Mouse (Mus musculus) brown adipose tissue, adult 24 weeks (tissue): ENCODE measurements around the gene Hspa8. TPM values are rescaled to one million over a fixed set of nuclear protein-coding genes. Genes with fewer than 3 reads are reported as not detected.
"Not testable (repeated sequence)": the region's sequence is repeated elsewhere in the genome, so short reads cannot be mapped to it uniquely, and the experiment has no call there.

Source experiments
- H3K27ac ChIP-seq: fragments of 200-500 bp; replicated peaks from 2 replicates; pipeline ENCODE4 v1.5.1; 2012; ENCODE audit warnings: low read depth, mild to moderate bottlenecking, low read length
- H3K4me1 ChIP-seq: fragments of 200-500 bp; 2 replicates; pipeline ENCODE4 v1.6.1; 2012; ENCODE audit warnings: low read length, mixed read lengths; ENCODE audit not compliant: control insufficient read depth, insufficient read depth, insufficient read length
- H3K4me3 ChIP-seq: fragments of 200-500 bp; 2 replicates; pipeline ENCODE4 v1.5.1; 2012; ENCODE audit warnings: low read depth, mild to moderate bottlenecking, low read length, moderate library complexity; ENCODE audit not compliant: insufficient read depth
- polyA plus RNA-seq: library from polyadenylated mRNA; stranded (reverse); fragments of >200 nt; gene quantifications from 2 replicates; pipeline ENCODE4 v1.2.4, GENCODE M21; 2012; ENCODE audit not compliant: missing spikeins, insufficient read depth, insufficient read length

Hspa8 gene
- polyA plus RNA-seq, result 688 and 2,704 TPM in 2 replicates

GRCm38 (mm10) chr9:40800675-40801612 is at the start of gene Hspa8:
Gene Hspa8, plus strand, starts transcription at chr9:40800984.
- peak within 1 kb of the TSS; percentile 86 for H3K4me3 ChIP-seq
- H3K27ac ChIP-seq, result peak within 1 kb of the TSS; percentile 100
- peaks cover 8% of the 10 kb centered on the region; the same call in 1 of the 2 replicates for H3K4me1 ChIP-seq

- Histone ChIP-seq H3K27ac (no peak overlapping the region), H3K4me3 (no peak overlapping the region), H3K4me1 (no peaks in the 10 kb centered on the region)
Measured at GRCm38 (mm10) chr9:40751749-40752148, 49.0 kb upstream of the Hspa8 start.

GRCm38 (mm10) chr9:40756401-40756800 is 44.4 kb upstream of the Hspa8 start:
- no peaks in the 10 kb centered on the region for H3K4me1 ChIP-seq
- H3K27ac ChIP-seq, result no peak overlapping the region
- H3K4me3 ChIP-seq, result no peak overlapping the region

GRCm38 (mm10) chr9:40757105-40757626 is 43.6 kb upstream of the Hspa8 start:
- Histone ChIP-seq H3K4me3 (peak overlapping the region; percentile 30), H3K4me1 (no peaks in the 10 kb centered on the region), H3K27ac (peak overlapping the region; percentile 50)

- peak overlapping the region; percentile 30 for H3K4me3 ChIP-seq
- peak overlapping the region; percentile 53 for H3K27ac ChIP-seq
- no peaks in the 10 kb centered on the region for H3K4me1 ChIP-seq
Measured at GRCm38 (mm10) chr9:40757685-40758270, 43.0 kb upstream of the Hspa8 start.

GRCm38 (mm10) chr9:40762354-40762753 is 38.4 kb upstream of the Hspa8 start:
- Histone ChIP-seq H3K4me3 (no peak overlapping the region), H3K4me1 (peaks cover 3% of the 10 kb centered on the region; the same call in 1 of the 2 replicates), H3K27ac (no peak overlapping the region)

GRCm38 (mm10) chr9:40764887-40765580 is 35.8 kb upstream of the Hspa8 start:
- H3K4me3 ChIP-seq, result peak overlapping the region; percentile 32
- peak overlapping the region; percentile 40 for H3K27ac ChIP-seq
- H3K4me1 ChIP-seq, result peaks cover 3% of the 10 kb centered on the region; the same call in 1 of the 2 replicates

- Histone ChIP-seq H3K4me3 (peak overlapping the region; percentile 32), H3K4me1 (peaks cover 3% of the 10 kb centered on the region; the same call in 1 of the 2 replicates), H3K27ac (peak overlapping the region; percentile 40)
Measured at GRCm38 (mm10) chr9:40765581-40765940, 35.2 kb upstream of the Hspa8 start.

GRCm38 (mm10) chr9:40766058-40766605 is 34.7 kb upstream of the Hspa8 start:
- Histone ChIP-seq H3K4me1 (peaks cover 3% of the 10 kb centered on the region; the same call in 1 of the 2 replicates), H3K27ac (peak overlapping the region; percentile 40), H3K4me3 (no peak overlapping the region)

GRCm38 (mm10) chr9:40767946-40768345 is 32.8 kb upstream of the Hspa8 start:
- peaks cover 3% of the 10 kb centered on the region; the same call in 1 of the 2 replicates for H3K4me1 ChIP-seq
- H3K27ac ChIP-seq, result no peak overlapping the region
- H3K4me3 ChIP-seq, result no peak overlapping the region

GRCm38 (mm10) chr9:40772246-40772645 is 28.5 kb upstream of the Hspa8 start:
- Histone ChIP-seq H3K4me3 (no peak overlapping the region), H3K27ac (no peak overlapping the region), H3K4me1 (peaks cover 11% of the 10 kb centered on the region)

- not testable (repeated sequence) for H3K4me3 ChIP-seq
- peaks cover 11% of the 10 kb centered on the region for H3K4me1 ChIP-seq
- H3K27ac ChIP-seq, result peak overlapping the region; percentile 45; the same call in 1 of the 2 replicates
Measured at GRCm38 (mm10) chr9:40773142-40773541, 27.6 kb upstream of the Hspa8 start.

GRCm38 (mm10) chr9:40773869-40774268 is 26.9 kb upstream of the Hspa8 start:
- H3K4me3 ChIP-seq, result no peak overlapping the region
- H3K4me1 ChIP-seq, result peaks cover 11% of the 10 kb centered on the region
- H3K27ac ChIP-seq, result peak overlapping the region; percentile 2; the same call in 1 of the 2 replicates

- no peak overlapping the region for H3K4me3 ChIP-seq
- H3K27ac ChIP-seq, result peak overlapping the region; percentile 89
Measured at GRCm38 (mm10) chr9:40776044-40776443, 24.7 kb upstream of the Hspa8 start.

More at GRCm38 (mm10) chr9:40776044-40776443, 24.7 kb upstream of the Hspa8 start:
- H3K4me1 ChIP-seq, result peaks cover 19% of the 10 kb centered on the region
